Mouse (Mus musculus) megakaryocyte, embryonic 14.5 days (primary cell): ENCODE measurements at regions not wholly inside any gene's neighbourhood (a gene's known extent, or its start where the extent isn't known, plus 50 kb on each side); places are given as distances from the start of the nearest gene placed in this dataset.

ENCODE experiments used
- H3K27me3 ChIP-seq: replicated peaks from 2 replicates; pipeline ENCODE3; 2012; ENCODE audit warnings: inconsistent platforms
- H3K36me3 ChIP-seq: replicated peaks from 2 replicates; pipeline ENCODE3; 2012; ENCODE audit warnings: low read length, inconsistent platforms, mixed read lengths
- H3K4me1 ChIP-seq: 2 replicates; pipeline ENCODE4 v1.6.1; 2012; ENCODE audit warnings: inconsistent platforms
- H3K4me3 ChIP-seq: replicated peaks from 2 replicates; pipeline ENCODE3; 2012; ENCODE audit warnings: moderate library complexity, mild to moderate bottlenecking, inconsistent platforms
- H3K9me3 ChIP-seq: 2 replicates; pipeline ENCODE4 v1.6.1; 2012; ENCODE audit warnings: inconsistent platforms
- FLI1 ChIP-seq: IDR thresholded peaks from 2 replicates; pipeline ENCODE4 v1.6.1; 2012; ENCODE audit warnings: low read length, inconsistent platforms, mixed read lengths
- GATA1 ChIP-seq: IDR thresholded peaks from 3 replicates; pipeline ENCODE4 v1.6.1; 2012; ENCODE audit warnings: mixed read lengths, low read length, inconsistent platforms, borderline replicate concordance

DNA sequence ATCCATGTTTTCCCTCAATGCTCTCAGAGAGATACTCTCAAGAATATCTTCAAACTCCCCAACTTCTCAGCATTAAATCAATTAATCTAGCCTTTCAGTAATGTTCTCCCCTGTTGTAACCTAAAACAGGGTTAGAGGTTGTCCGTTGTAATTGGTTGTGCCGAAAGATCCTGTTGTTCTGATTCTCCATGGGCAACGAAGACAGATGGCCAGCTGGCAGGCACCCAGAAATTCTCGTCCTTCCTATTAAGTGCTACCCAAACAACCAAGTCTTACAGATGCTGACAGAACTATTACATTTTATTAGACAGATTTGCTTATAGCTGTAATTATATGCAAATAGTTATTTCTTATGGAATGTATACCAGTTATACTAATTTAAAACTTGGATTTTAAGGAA, 225.9 kb upstream of the Tacr3 start:
- H3K9me3 ChIP-seq, result no peaks in the 10 kb centered on the region
- no peaks in the 10 kb centered on the region for H3K27me3 ChIP-seq
- H3K4me1 ChIP-seq, result no peaks in the 10 kb centered on the region
- no peak for TF ChIP-seq GATA1
- H3K4me3 ChIP-seq, result no peak overlapping the region
- no peaks in the 10 kb centered on the region for H3K36me3 ChIP-seq

DNA sequence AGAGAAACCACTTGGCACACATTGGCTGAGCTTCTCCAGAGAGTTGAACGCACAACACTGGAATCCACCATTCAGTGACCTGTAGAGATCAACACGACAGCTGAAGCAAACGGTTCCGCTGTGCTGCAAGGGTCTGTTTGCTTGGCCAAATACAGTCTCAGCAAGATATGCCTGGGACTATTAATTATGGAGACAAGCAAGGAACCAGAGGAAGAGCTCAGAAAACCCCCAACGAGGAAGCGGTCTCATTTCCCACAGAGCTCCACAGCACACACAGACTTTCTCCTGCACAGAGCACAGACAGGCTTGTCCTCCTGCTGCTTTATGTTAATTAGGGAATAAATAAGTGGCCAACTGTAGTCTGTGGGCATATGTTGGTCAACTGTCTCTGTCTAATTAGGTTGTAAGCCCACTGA, 223.4 kb upstream of the Tacr3 start:
- no peaks in the 10 kb centered on the region for H3K4me1 ChIP-seq

DNA sequence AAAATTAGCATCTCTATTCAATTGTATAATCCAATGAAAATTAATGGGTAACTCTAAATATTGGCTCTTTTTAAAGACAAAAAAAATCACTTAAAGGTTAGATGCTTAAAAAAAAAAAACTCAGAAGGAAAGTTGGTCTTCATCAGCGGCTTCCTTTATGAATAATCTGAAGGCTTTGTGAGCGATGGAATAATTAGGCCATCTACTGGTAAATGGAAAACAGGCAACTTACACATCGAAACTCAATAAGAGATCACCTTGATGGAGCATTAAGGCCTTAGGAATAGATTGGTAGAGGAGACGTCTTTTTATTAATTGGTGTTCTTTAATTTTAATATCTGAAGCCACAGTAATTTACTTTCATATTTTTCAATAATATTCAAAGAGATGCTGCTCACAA, 218.6 kb upstream of the Tacr3 start:
- H3K4me1 ChIP-seq, result no peaks in the 10 kb centered on the region
- TF ChIP-seq GATA1, result no peak
- H3K4me3 ChIP-seq, result no peak overlapping the region
- H3K9me3 ChIP-seq, result no peaks in the 10 kb centered on the region
- H3K36me3 ChIP-seq, result no peaks in the 10 kb centered on the region
- no peaks in the 10 kb centered on the region for H3K27me3 ChIP-seq

More for the DNA sequence above, 223.4 kb upstream of the Tacr3 start:
- no peaks in the 10 kb centered on the region for H3K27me3 ChIP-seq
- no peak overlapping the region for H3K4me3 ChIP-seq
- H3K9me3 ChIP-seq, result no peaks in the 10 kb centered on the region
- TF ChIP-seq GATA1, result no peak
- no peak for TF ChIP-seq FLI1
- H3K36me3 ChIP-seq, result no peaks in the 10 kb centered on the region

DNA sequence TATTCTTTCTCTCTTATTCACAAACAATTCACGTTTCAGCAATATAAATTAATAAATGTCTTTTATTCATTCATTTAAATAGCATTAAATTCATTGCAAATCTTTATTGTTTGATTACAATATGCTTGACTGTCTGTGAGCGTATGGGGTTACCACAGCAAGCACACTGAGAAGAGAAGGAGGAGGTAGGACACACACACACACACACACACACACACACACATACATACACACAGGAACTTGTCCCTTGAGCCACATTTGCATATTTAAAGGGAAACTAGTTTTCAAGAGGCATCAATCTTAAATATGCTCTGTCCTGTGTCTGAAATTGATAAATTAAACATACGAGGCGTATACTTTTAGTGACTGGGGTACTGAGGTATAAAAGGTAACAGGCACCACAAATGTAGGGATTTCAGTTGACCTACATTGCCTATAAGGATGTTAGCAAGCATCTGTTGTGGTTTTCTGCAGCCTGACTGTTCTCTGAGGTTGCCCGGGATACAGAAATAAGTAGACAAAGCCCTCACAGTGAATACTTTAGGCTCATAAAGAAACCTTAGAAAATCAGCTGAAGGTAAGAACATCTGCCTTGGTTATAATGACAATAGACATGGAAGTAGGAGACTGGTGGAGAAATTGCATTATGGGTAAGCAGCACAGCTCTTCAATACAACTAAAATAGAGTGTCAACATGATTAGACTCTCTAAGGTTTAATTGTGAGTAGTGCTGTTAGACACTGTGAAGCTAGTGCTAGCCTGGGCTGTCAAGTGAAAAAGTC, 217.1 kb upstream of the Tacr3 start:
- H3K4me3 ChIP-seq, result no peak overlapping the region
- no peak for TF ChIP-seq GATA1
- TF ChIP-seq FLI1, result no peak
- H3K9me3 ChIP-seq, result peaks cover 4% of the 10 kb centered on the region; the same call in 1 of the 2 replicates
- no peaks in the 10 kb centered on the region for H3K4me1 ChIP-seq
- H3K27me3 ChIP-seq, result no peaks in the 10 kb centered on the region
- H3K36me3 ChIP-seq, result no peaks in the 10 kb centered on the region

DNA sequence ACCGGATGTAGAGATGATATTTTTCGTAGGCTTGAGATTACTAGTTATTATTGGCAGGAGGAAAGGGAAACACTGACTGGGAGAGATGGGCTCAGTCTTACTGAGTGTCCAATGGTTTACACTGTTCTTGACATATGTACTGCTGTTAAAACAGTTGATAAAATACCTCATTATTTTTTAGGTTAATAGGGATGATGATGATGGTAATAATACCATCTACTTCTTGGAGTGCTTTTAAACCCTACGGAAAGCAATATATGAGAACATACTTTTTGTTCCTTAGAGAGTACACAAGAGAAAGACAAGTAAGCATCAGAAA, 216.6 kb upstream of the Tacr3 start:
- H3K9me3 ChIP-seq, result peaks cover 4% of the 10 kb centered on the region; the same call in 1 of the 2 replicates
- H3K27me3 ChIP-seq, result no peaks in the 10 kb centered on the region
- no peaks in the 10 kb centered on the region for H3K36me3 ChIP-seq
- no peak for TF ChIP-seq GATA1
- no peak for TF ChIP-seq FLI1
- H3K4me3 ChIP-seq, result no peak overlapping the region
- no peaks in the 10 kb centered on the region for H3K4me1 ChIP-seq

DNA sequence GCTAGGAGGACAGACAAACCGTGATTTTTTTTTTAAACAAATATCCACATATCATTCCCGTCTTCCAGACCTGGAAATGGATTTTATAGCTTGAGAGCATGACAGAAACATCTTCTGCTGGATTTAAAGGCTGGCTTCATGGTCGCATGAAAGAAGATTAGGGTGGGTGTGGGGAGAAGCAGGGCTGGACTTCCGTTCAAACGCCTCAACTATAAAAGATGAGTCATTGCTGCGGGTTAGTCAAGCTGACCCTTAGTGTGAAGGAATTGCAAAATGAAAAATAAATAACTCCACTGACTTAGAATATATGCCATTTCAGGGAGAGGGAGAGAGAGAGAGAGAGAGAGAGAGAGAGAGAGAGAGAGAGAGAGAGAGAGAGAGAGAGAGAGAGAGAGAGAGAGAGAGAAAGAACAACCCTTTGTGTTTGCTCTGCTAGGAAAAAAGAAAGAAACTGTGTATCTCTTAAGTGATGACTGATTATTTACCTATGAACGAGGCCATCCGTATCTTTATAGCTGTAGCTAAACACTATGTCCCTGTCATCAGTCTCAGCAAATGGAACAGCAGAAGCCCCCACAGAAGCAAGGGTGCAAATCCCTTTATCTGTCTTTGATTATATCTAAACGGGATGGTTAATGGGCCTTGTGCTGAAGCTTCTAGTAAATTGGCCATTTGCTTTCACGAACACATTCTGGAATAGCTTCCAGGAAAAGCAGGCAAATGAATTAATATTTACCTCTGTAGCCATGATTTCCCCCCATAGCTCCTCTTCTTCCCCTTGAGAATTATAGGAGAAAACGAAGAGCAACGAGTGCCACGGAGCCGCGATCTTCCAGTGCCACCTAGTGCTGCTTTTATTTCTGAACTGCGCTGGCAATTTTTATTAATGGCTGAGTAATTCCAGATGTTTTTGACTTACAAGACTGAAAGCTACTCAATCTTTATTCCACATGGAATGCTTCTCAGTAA, 199.4 kb upstream of the Tacr3 start:
- no peaks in the 10 kb centered on the region for H3K27me3 ChIP-seq
- TF ChIP-seq GATA1 (no peak), FLI1 (no peak)
- H3K9me3 ChIP-seq, result no peaks in the 10 kb centered on the region
- peak overlapping the region; percentile 28 for H3K4me3 ChIP-seq
- H3K4me1 ChIP-seq, result no peaks in the 10 kb centered on the region
- H3K36me3 ChIP-seq, result no peaks in the 10 kb centered on the region

DNA sequence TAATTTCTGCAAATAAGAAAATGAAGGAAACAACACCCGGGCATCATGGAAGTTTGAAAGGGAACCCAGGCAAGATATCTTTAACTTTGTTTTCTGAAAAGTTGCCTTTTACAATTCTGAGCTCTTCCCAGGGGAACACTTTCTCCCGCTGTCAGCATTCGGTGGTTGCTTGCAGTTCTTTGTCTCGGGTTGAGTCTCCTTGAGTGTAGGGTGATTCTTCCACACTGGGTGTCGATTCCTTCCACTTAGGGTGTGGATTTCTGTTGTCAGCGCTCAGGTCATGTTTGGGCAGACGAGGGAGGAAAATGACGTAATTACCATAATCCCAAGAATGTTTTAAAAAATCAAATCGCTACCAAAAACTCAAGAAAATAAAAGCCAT, 198.7 kb upstream of the Tacr3 start:
- TF ChIP-seq FLI1 (no peak), GATA1 (no peak)
- Histone ChIP-seq H3K9me3 (no peaks in the 10 kb centered on the region), H3K4me3 (no peak overlapping the region), H3K4me1 (no peaks in the 10 kb centered on the region), H3K27me3 (no peaks in the 10 kb centered on the region), H3K36me3 (no peaks in the 10 kb centered on the region)

DNA sequence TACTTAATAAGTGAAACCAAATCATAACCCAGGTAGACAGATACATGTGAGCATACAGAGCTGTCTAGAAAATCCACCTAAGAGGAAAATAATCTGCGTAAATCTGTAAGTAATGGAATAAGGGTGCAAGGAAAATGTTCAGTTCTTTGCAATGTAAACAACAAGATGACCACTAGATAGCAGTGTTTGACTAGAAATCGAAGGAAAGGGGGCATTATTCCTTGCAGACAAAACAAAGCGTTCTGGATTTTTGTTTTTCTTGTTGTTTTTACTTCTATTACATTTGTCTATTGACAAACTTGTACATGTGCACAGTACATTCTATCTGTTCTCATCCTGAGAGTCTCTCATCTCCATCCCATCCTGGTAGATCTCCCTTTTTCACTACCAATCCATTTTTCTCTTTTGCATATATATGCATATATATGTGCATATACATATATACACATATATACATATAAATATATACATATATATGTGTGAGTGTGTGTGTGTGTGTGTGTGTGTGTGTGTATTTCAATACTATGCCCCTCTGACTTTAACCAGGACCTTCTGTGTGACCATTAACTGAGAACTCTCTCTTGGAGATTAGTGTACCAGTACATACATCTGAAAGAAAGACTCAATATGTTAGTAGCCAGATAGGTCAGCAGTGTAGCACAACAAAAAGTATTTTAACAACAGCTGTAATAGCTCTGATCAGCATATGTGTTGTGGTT, 179.9 kb upstream of the Tacr3 start:
- TF ChIP-seq GATA1, result no peak
- no peak for TF ChIP-seq FLI1
- Histone ChIP-seq H3K36me3 (no peaks in the 10 kb centered on the region), H3K9me3 (peaks cover 7% of the 10 kb centered on the region), H3K4me3 (no peak overlapping the region), H3K4me1 (no peaks in the 10 kb centered on the region), H3K27me3 (no peaks in the 10 kb centered on the region)

DNA sequence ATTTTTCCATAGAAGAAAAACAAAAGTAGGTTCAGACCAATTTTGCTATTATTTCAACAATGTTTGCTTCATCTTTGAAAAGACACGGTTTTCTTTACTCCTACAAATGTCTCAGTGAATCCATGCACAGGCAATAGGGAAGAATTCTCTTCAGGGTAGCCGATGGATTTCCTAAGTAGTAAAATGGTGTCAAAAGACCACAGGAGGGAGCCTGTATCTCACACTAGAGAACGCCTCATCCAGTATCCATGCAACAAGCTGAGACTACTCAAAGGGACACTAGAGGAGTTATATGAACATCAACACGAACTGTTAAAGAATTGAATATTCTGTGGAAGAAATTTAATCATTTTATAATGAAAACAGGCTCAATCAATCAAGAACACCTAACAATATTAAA, 174.8 kb upstream of the Tacr3 start:
- no peaks in the 10 kb centered on the region for H3K4me1 ChIP-seq
- TF ChIP-seq GATA1 (no peak), FLI1 (no peak)
- H3K4me3 ChIP-seq, result no peak overlapping the region
- no peaks in the 10 kb centered on the region for H3K9me3 ChIP-seq
- H3K27me3 ChIP-seq, result no peaks in the 10 kb centered on the region
- no peaks in the 10 kb centered on the region for H3K36me3 ChIP-seq

DNA sequence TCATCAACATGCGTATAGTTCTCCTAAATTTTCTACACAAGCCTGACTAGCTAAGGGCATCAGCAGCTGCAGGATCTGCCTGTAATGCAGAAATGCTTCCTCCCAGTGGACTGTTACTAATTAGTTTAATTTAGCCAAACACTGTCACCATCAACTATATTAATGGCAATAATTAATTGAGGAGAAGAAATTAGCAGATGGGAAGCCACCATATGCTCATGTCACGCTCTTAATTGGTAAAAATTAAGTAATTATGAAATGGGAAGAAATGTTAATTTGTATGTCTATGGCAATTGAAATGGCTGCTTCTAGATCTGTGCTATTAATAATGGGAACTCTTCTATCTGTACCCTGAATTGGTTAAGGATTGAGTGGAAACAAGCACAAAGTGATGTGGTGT, 133.9 kb upstream of the Tacr3 start:
- Histone ChIP-seq H3K27me3 (no peaks in the 10 kb centered on the region), H3K36me3 (no peaks in the 10 kb centered on the region), H3K9me3 (0 out of 2 replicates have a peak, but pooled peaks cover 3% of the 10 kb centered on the region), H3K4me1 (no peaks in the 10 kb centered on the region), H3K4me3 (no peak overlapping the region)
- no peak for TF ChIP-seq FLI1
- TF ChIP-seq GATA1, result no peak
